Mouse (Mus musculus): ENCODE measurements around the gene Sf3a2.
"Not testable (repeated sequence)": the region's sequence is repeated elsewhere in the genome, so short reads cannot be mapped to it uniquely, and the experiment has no call there.

Sf3a2 gene

GRCm38 (mm10) chr10:80822528-80822927 is 24.5 kb downstream of the Sf3a2 start:
- in situ Hi-C loops (cut with MboI, MseI): no loop called here

- in situ Hi-C loops (cut with MboI, MseI): no loop called here
Observed at GRCm38 (mm10) chr10:80823316-80823715, 25.3 kb downstream of the Sf3a2 start.

GRCm38 (mm10) chr10:80823847-80824643 is 26.0 kb downstream of the Sf3a2 start:
- in situ Hi-C loops (cut with MboI, MseI): no loop called here

- in situ Hi-C loops (cut with MboI, MseI): no loop called here
Observed at GRCm38 (mm10) chr10:80824827-80825226, 26.8 kb downstream of the Sf3a2 start.

- in situ Hi-C loops (cut with MboI, MseI): no loop called here
Observed at GRCm38 (mm10) chr10:80826151-80827062, 28.4 kb downstream of the Sf3a2 start, which contains the start of gene Oaz1. TSS of gene Oaz1 (plus strand) at chr10:80826656.

GRCm38 (mm10) chr10:80827063-80827869 is 29.3 kb downstream of the Sf3a2 start:
- in situ Hi-C loops (cut with MboI, MseI): no loop called here

GRCm38 (mm10) chr10:80827870-80828420 is 29.9 kb downstream of the Sf3a2 start:
- in situ Hi-C loops (cut with MboI, MseI): no loop called here

- in situ Hi-C loops (cut with MboI, MseI): not testable (repeated sequence)
Observed at GRCm38 (mm10) chr10:80828587-80828986, 30.6 kb downstream of the Sf3a2 start.

GRCm38 (mm10) chr10:80829359-80830278 is 31.6 kb downstream of the Sf3a2 start:
- in situ Hi-C loops (cut with MboI, MseI): no loop called here

GRCm38 (mm10) chr10:80831136-80831535 is 33.1 kb downstream of the Sf3a2 start:
- in situ Hi-C loops (cut with MboI, MseI): no loop called here

GRCm38 (mm10) chr10:80832818-80833217 is 34.8 kb downstream of the Sf3a2 start:
- in situ Hi-C loops (cut with MboI, MseI): no loop called here

- in situ Hi-C loops (cut with MboI, MseI): loop anchor here in 1 of 2 experiments (5.0 kb wide), 1 partner anchor 42 kb away; no protein-coding TSS in a partner anchor
Observed at GRCm38 (mm10) chr10:80835617-80836016, 37.6 kb downstream of the Sf3a2 start.

GRCm38 (mm10) chr10:80836949-80837379 is 39.0 kb downstream of the Sf3a2 start:
- in situ Hi-C loops (cut with MboI, MseI): loop anchor here in 1 of 2 experiments (5.0 kb wide), 1 partner anchor 40 kb away; no protein-coding TSS in a partner anchor

GRCm38 (mm10) chr10:80837827-80838226 is 39.8 kb downstream of the Sf3a2 start:
- in situ Hi-C loops (cut with MboI, MseI): loop anchor here in 1 of 2 experiments (5.0 kb wide), 1 partner anchor 39 kb away; no protein-coding TSS in a partner anchor

- in situ Hi-C loops (cut with MboI, MseI): loop anchor here in 1 of 2 experiments (5.0 kb wide), 1 partner anchor 39 kb away; no protein-coding TSS in a partner anchor
Observed at GRCm38 (mm10) chr10:80838346-80838912, 40.4 kb downstream of the Sf3a2 start.

- in situ Hi-C loops (cut with MboI, MseI): loop anchor here in 1 of 2 experiments (5.0 kb wide), 1 partner anchor 37 kb away; no protein-coding TSS in a partner anchor
Observed at GRCm38 (mm10) chr10:80839848-80840247, 41.9 kb downstream of the Sf3a2 start.

GRCm38 (mm10) chr10:80841685-80842084 is 43.7 kb downstream of the Sf3a2 start:
- in situ Hi-C loops (cut with MboI, MseI): no loop called here

GRCm38 (mm10) chr10:80842334-80842733 is 44.3 kb downstream of the Sf3a2 start:
- in situ Hi-C loops (cut with MboI, MseI): no loop called here

Measured in T-helper 17 cell (primary cell).